Mouse (Mus musculus): ENCODE results near the gene Cox7a2l.

DNA sequence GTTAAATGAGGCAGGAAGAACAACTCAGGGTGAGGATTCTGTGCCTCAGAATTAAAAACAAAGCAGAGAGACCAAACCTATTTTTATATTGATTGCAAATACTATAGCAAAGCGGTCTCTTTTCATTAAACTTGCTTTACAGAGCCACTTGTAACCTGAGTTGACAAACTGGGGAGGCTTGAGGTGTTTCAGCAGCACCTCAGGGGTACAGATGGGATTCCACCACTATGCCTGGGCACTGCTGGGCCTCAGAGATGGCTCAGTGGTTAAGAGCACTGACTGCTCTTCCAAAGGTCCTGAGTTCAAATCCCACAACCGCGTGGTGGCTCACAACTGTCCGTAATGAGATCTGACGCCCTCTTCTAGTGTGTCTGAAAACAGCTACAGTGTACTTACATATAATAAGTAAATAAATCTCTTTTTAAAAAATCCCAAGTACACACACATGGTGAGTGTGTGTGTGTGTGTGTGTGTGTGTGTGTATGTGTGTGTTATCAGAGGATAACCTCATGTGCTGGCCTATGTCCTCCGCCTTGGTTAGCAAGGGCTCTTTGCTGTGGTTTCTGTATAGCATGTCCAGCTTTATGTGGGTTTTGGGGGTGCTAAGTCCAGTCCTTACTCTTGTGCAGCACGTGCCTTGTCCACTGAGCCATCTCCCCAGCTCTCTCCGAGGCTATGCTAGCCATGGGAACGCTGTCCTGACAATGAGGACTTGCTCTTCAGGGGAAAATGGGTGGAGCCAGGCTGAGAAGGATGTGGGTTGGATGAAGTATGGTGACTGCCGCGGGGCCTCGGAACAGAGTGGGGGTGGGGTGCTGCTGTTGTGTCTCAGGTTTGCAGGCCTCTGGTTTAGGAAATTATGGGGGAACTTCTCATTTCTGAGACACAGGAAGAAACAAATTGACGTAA is 9.7 kb upstream of the Cox7a2l start:
- no peak for TF ChIP-seq ZNF384 (IDR thresholded peaks at IDR 0.05; ENCODE audit: low read depth, low read length)
- no peak for TF ChIP-seq HCFC1 (IDR thresholded peaks at IDR 0.05; ENCODE audit: borderline replicate concordance, insufficient read depth, low read length)
